Mouse (Mus musculus): ENCODE measurements around the gene Rap1gap. TPM values are rescaled to one million over a fixed set of nuclear protein-coding genes. Genes with fewer than 3 reads are reported as not detected.

The Rap1gap gene
- 190 and 238 TPM in 2 replicates for polyA plus RNA-seq (2012; rRNA removed)

DNA sequence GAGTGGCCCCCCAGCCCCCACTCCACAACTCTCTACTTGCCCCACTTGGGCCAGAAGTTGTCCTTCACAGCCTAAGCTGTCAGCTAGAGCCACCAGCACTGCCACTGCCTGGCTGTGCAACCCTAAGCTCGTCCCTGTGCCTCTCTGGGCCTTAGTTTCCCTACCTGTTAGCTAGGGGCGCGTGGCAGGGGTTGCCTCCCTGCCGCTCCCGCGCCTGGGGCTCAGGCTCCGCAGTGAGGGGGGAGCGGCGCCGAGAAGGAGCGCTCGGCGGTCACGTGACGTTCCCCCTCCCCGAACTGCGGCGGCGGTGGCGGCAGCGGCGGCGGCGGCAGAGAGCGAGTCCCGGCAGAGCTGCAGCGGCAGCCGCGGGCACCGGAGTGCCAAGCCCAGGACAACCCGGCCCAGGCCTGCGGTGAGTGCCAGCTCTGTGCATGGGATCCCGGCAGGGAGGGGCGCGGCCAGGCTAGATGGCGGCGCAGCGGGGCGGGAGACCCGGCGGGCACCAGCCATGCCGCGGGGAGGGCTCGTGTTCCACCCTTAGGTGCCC lies at the start of gene Rap1gap:
TSS of gene Rap1gap (plus strand) at position 294 of the 547 bp plus-strand sequence.

Other genes starting within 250 kb of the Rap1gap start
- gene Cela3b, start 234.2 kb upstream of the Rap1gap start, polyA plus RNA-seq (2012; rRNA removed): 0.79 and 0.88 TPM in 2 replicates
- not detected in 2 replicates for gene 1700013G24Rik, start 211.4 kb upstream of the Rap1gap start, polyA plus RNA-seq (2012; rRNA removed)
- 60.9 and 62.5 TPM in 2 replicates for gene Hspg2, start 196.0 kb upstream of the Rap1gap start, polyA plus RNA-seq (2012; rRNA removed)
- not detected in 2 replicates for gene Ldlrad2, start 90.2 kb upstream of the Rap1gap start, polyA plus RNA-seq (2012; rRNA removed)
- gene Usp48, start 71.0 kb upstream of the Rap1gap start, polyA plus RNA-seq (2012; rRNA removed): 15.7 and 21.1 TPM in 2 replicates
- gene Alpl, start 131.7 kb downstream of the Rap1gap start, polyA plus RNA-seq (2012; rRNA removed): 2.4 and 3.2 TPM in 2 replicates
- gene Ece1, start 197.5 kb downstream of the Rap1gap start, polyA plus RNA-seq (2012; rRNA removed): 17.4 and 17.5 TPM in 2 replicates

Data from stomach, adult 2 months (tissue).